Mouse (Mus musculus) ES-E14 (cell line): Measurements from ENCODE around the gene Zfp420.

Experiments used
- CHD2 ChIP-seq: IDR thresholded peaks from 2 replicates; pipeline ENCODE4 v1.6.1; 2014; ENCODE audit warnings: mild to moderate bottlenecking, low read depth, low read length, inconsistent platforms
- ZC3H11A ChIP-seq: IDR thresholded peaks from 2 replicates; pipeline ENCODE4 v1.6.1; 2012; ENCODE audit warnings: low read depth, mild to moderate bottlenecking, inconsistent platforms, low read length, borderline replicate concordance
- ZNF384 ChIP-seq: IDR thresholded peaks from 2 replicates; pipeline ENCODE4 v1.6.1; 2012; ENCODE audit warnings: low read depth, low read length, inconsistent platforms

GRCm38 (mm10) chr7:29852831-29853218, 7.0 kb upstream of the Zfp420 start:
- TF ChIP-seq CHD2, result no peak
- TF ChIP-seq ZNF384, result no peak
- TF ChIP-seq ZC3H11A, result no peak
